Mouse (Mus musculus) layer of hippocampus, postnatal 36 days (tissue): ENCODE results near the gene Fbxl15. TPM values are rescaled to one million over a fixed set of nuclear protein-coding genes. Genes with fewer than 3 reads are reported as not detected.

Experiments
- DNase-seq, 2 experiments: peaks; one replicate each; pipeline ENCODE4 v3.0.0; 2022
- microRNA-seq, 2 experiments: library from miRNA; unstranded; fragments of <30 nt; microRNA quantifications; one replicate each; pipeline ENCODE4 v1.2.0; 2021
- total RNA-seq, 2 experiments: library from RNA; stranded (reverse); gene quantifications; 2 replicates each; pipeline ENCODE4 v1.2.3; 2021

The Fbxl15 gene
- total RNA-seq, 2 experiments from 2014 or later, result 28.3 to 33.6 TPM

DNA sequence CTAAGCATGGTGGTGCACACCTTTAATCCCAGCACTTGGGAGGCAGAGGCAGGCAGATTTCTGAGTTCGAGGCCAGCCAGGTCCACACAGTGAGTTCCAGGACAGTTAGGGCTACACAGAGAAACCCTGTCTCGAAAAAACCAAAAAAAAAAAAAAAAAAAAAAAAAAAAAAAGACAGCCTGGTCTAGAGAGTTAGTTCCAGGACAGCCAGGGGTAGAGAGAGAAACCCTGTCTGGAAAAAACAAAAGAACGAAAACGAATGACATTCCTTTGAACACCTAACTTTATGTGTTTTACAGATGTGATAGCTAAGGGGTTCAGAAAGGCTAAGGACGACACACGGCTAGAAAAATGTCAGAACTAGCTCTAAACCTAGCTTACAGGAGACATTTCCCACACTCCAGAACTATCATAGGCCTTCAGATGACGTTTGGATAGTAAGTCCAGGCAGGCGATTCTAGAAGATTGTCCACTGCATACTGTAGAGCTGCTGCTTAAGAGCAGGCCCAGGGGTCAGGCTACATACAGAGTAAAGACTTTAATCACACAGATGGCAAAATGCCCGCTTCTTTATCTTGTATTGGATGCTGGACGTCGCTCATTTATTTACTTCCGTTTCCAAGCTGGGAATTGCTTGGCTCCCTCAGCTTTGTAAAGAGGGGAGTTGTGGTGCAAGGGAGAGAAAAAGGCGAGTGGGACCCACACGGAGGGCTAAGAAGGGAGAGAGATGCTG, 20.1 kb downstream of the Fbxl15 start:
- DNase-seq, result no peak

- DNase-seq, result peak; percentile 87 to 89
Measured at GRCm38 (mm10) chr19:46348761-46349458, 20.9 kb downstream of the Fbxl15 start.

DNA sequence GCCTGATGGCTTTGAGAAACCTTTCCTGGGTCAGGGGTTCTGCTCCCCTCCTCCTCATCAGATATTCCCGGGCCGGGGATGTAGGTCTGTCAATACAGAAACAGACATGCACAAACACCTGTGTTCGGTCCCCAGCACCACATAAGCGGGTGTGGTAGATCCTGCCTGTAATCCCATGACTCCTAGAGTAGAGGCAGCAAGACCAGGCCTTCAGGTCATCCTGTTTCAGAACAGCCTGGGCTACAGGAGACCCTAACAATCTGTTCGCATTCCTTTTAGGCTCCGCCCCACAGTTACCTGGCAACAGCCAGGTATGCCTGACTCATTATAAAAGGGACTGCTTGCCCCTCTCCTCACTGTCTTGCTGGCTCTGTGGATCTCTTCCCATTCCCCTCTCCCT, 21.6 kb downstream of the Fbxl15 start:
- DNase-seq, result no peak

DNA sequence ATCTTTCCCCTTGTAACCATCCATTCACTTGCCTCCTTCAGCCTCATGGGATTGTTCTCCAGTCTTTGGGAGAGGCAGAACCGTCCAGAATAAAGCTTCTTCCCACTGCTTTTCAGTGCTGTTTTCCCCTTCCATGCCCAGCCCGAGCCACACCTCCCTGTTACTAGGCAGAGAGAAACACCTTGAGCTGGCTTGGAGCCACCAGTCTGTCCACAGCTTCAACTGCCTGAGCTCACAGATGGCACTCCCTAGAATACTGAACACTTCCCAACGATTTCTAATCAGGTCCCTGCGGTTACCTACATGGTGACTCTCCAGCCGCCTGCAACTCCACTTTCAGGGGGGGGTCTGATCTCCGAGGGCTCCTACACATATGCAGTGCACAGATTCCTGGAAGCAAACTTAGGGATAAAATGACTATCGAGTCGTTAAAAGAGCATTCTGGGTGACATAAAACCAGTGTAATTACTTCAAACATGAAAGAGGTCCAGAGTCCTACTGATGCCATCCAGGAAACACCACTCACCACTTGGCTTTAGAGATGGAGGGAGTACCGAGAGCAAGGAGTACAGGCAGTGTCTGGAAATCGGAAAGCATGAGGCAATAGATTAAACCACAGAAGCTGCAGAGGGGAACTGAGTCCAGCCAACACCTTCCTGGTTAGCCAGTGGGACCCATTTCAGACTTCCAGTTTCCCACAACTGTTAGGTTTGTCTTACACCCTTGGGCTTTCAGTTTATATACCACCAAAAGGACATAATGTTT, 22.4 kb downstream of the Fbxl15 start, which contains the start of gene 2310034G01Rik:
TSS of gene 2310034G01Rik (minus strand) at position 135 of the 765 bp plus-strand sequence.
- DNase-seq, result no peak

- DNase-seq, result peak; percentile 88 to 90
Measured at GRCm38 (mm10) chr19:46356701-46357138, 28.7 kb downstream of the Fbxl15 start.

GRCm38 (mm10) chr19:46357344-46358280, 29.6 kb downstream of the Fbxl15 start:
- DNase-seq, result no peak

DNA sequence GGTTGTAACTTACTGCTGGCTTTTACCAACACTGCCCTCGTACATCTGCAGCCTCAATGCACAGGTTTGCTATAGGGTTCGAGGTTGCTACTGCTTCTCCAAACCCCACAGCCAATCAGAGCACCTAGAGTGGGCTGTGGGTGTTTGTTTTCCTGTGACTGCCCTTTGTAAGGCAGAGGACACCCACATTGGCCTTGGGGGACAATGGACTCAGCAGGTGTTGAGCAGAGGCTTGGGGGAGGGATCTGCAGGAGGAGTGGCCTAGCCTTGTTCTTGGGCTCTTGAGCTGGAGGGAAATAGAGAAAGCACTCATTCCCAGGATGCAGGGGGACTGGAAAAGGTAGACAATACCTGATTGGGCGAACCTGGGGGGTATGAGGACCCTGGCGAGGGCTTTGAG, 30.4 kb downstream of the Fbxl15 start:
- no peak for DNase-seq

GRCm38 (mm10) chr19:46362104-46362503, 34.1 kb downstream of the Fbxl15 start:
- no peak for DNase-seq

GRCm38 (mm10) chr19:46363294-46364009, 35.5 kb downstream of the Fbxl15 start:
- no peak for DNase-seq

- DNase-seq, result peak in 1 of 2 experiments; percentile 23
Measured at GRCm38 (mm10) chr19:46367798-46368590, 40.0 kb downstream of the Fbxl15 start.

DNA sequence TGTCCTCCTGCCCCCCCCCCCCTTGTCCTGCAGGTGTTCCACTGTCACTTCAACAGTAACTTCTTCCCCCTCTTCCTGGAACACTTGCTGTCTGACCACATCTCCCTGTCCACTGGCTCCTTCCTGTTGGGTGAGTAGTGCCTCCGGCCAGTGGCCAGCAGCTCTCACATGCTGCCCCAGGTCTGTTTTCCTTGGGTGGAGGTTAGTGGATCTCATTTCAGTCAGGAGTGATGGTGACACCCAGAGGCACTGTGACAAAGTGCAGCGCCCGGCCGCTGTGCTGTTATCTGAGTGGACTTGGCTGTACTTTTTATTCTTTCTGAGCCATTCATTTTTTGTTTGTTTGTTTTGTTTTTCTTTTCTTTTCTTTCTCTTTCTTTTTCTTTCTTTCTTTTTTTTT, 41.2 kb downstream of the Fbxl15 start:
- peak in 1 of 2 experiments; percentile 50 for DNase-seq

DNA sequence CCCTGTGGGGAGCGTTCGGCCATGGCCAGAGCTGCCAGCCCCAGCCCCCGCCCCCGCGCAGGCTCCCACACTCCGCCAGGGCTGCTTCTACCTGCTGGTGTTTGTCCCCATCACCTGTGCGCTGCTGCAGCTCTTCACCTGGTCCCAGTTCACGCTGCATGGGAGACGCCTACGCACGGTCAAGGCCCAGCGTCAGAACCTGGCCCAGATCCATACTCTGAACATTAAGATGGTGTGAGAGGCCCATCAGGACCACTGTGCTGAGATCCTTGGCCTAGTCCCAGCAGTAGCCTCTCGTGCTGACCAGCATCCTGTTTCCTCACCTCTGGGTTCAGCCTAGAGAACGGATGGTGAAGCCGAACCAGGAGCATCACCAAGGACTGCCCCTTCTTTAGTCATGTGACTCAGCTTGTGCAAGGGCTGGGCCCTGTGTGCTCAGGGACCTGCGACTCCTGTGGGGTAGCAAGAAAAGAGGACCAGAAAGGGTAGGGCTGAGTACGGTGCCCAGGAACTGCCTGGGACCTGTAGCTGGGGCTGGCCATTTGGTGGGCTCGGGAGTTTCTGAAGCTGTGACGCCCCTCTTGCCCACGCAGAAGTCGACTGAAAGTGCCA, 46.6 kb downstream of the Fbxl15 start:
- no peak for DNase-seq

GRCm38 (mm10) chr19:46375489-46375888, 47.5 kb downstream of the Fbxl15 start:
- DNase-seq, result peak; percentile 46 to 56

- DNase-seq, result no peak
Measured at GRCm38 (mm10) chr19:46375891-46376290, 47.9 kb downstream of the Fbxl15 start.

Small RNAs within 50 kb of the gene (microRNA-seq; reads per million reads assigned to microRNA genes)
- 2.4 to 2.8 reads per million in 2 experiments for gene Mir146b

Other genes starting within 250 kb of the Fbxl15 start
- not detected for gene Elovl3, start 196.3 kb upstream of the Fbxl15 start, total RNA-seq
- not detected for gene Pitx3, start 179.9 kb upstream of the Fbxl15 start, total RNA-seq
- 10 to 100 TPM; 95.3 to 96.3 TPM for gene Gbf1, start 175.7 kb upstream of the Fbxl15 start, total RNA-seq
- gene Nfkb2, start 23.9 kb upstream of the Fbxl15 start, total RNA-seq, result 1 to 10 TPM; 1.9 to 3.2 TPM
- gene Psd, start 1.0 kb upstream of the Fbxl15 start, total RNA-seq, result 100 to 1,000 TPM; 731 to 733 TPM
- gene Cuedc2, start 10.5 kb downstream of the Fbxl15 start, total RNA-seq, result 100 to 1,000 TPM; 164 to 167 TPM
- 10 to 100 TPM; 28.2 to 30.3 TPM for gene Mfsd13a, start 12.9 kb downstream of the Fbxl15 start, total RNA-seq
- gene 2310034G01Rik, start 22.1 kb downstream of the Fbxl15 start, total RNA-seq, result 1 to 10 TPM; 1.1 to 1.2 TPM
- gene Actr1a, start 67.6 kb downstream of the Fbxl15 start, total RNA-seq, result 100 to 1,000 TPM; 180 to 188 TPM
- 10 to 100 TPM; 18.3 to 22.6 TPM for gene Sufu, start 68.7 kb downstream of the Fbxl15 start, total RNA-seq
- gene Trim8, start 173.5 kb downstream of the Fbxl15 start, total RNA-seq, result 100 to 1,000 TPM; 105 TPM
- gene Arl3, start 245.0 kb downstream of the Fbxl15 start, total RNA-seq, result 100 to 1,000 TPM; 123 to 126 TPM
- gene Sfxn2, start 245.2 kb downstream of the Fbxl15 start, total RNA-seq, result 1 to 10 TPM; 4.9 to 8.5 TPM